Mouse (Mus musculus): ENCODE measurements around the gene Ube2g1.

GRCm38 (mm10) chr11:72609242-72609641 lies 2.2 kb downstream of the Ube2g1 start:
- TF ChIP-seq CTCF (IDR thresholded peaks at IDR 0.05; ENCODE audit: borderline replicate concordance, insufficient read depth, low read length) (no peak), POLR2A (IDR thresholded peaks at IDR 0.05; ENCODE audit: low read depth, low read length) (no peak)
